Mouse (Mus musculus) olfactory bulb, adult 2 months (tissue): ENCODE results near the gene Gclc.

Source experiments
- CTCF ChIP-seq: fragments of 200-500 bp; IDR thresholded peaks from 2 replicates; pipeline ENCODE4 v1.5.1; 2012; ENCODE audit warnings: low read depth, mild to moderate bottlenecking, low read length, moderate library complexity; ENCODE audit not compliant: insufficient read depth
- POLR2A ChIP-seq: fragments of 200-500 bp; IDR thresholded peaks from 2 replicates; pipeline ENCODE4 v1.6.1; 2012; ENCODE audit warnings: mild to moderate bottlenecking, low read depth, low read length, moderate library complexity; ENCODE audit not compliant: insufficient read depth

GRCm38 (mm10) chr9:77707433-77708139, 46.7 kb upstream of the Gclc start:
- TF ChIP-seq CTCF (no peak), POLR2A (no peak)
